Mouse (Mus musculus) small intestine, adult 2 months (tissue): ENCODE results near the gene Pard3. TPM values are rescaled to one million over a fixed set of nuclear protein-coding genes. Genes with fewer than 3 reads are reported as not detected.

Experiments used
- H3K27ac ChIP-seq: fragments of 200-500 bp; 2 replicates; pipeline ENCODE4 v1.5.1; 2012; ENCODE audit warnings: low read depth, low read length, control low read depth, inconsistent platforms; ENCODE audit not compliant: insufficient read depth
- H3K27me3 ChIP-seq: fragments of 200-500 bp; 2 replicates; pipeline ENCODE4 v1.6.1; 2012; ENCODE audit warnings: mild to moderate bottlenecking, moderate library complexity, low read length, inconsistent platforms; ENCODE audit not compliant: control insufficient read depth, insufficient read depth
- H3K36me3 ChIP-seq: fragments of 200-500 bp; 2 replicates; pipeline ENCODE4 v1.6.1; 2012; ENCODE audit warnings: mild to moderate bottlenecking, low read length, control low read depth, inconsistent platforms; ENCODE audit not compliant: control insufficient read depth, insufficient read depth
- H3K4me1 ChIP-seq: fragments of 200-500 bp; 2 replicates; pipeline ENCODE4 v1.6.1; 2012; ENCODE audit warnings: low read length, inconsistent platforms, mixed read lengths; ENCODE audit not compliant: control insufficient read depth, insufficient read depth, insufficient read length
- H3K4me3 ChIP-seq: fragments of 200-500 bp; 2 replicates; pipeline ENCODE4 v1.5.1; 2012; ENCODE audit warnings: low read depth, mild to moderate bottlenecking, control low read depth, inconsistent platforms, low read length, moderate library complexity
- CTCF ChIP-seq: fragments of 200-500 bp; IDR thresholded peaks from 2 replicates; pipeline ENCODE4 v1.5.1; 2012; ENCODE audit warnings: low read depth, mild to moderate bottlenecking, control low read depth, inconsistent platforms, low read length, moderate library complexity, mixed read lengths; ENCODE audit not compliant: insufficient replicate concordance, insufficient read length; ENCODE audit errors: extremely low read depth
- POLR2A ChIP-seq: fragments of 200-500 bp; IDR thresholded peaks from 2 replicates; pipeline ENCODE4 v1.6.1; 2012; ENCODE audit warnings: low read depth, mild to moderate bottlenecking, control low read depth, inconsistent platforms, low read length, moderate library complexity
- whole genome bisulfite sequencing: fragments of 180-500 bp; shearing (Covaris S2); methylation state at CpG from one replicate; pipeline ENCODE4 v1.1.7; 2018; 5-methylcytosine and 5-hydroxymethylcytosine counted together
- polyA plus RNA-seq: library from polyadenylated mRNA; depleted of rRNA; stranded (reverse); fragments of >200 nt; gene quantifications from 2 replicates; pipeline ENCODE4 v1.2.3, GENCODE M21; 2012

Gene Pard3
- polyA plus RNA-seq, 1 experiment: 52.9 TPM

GRCm38 (mm10) chr8:127148821-127149220 lies 85.1 kb downstream of the Pard3 start:
- 65% methylated on average over 7 of the region's 7 CpGs for whole genome bisulfite sequencing
- no peaks in the 10 kb centered on the region for H3K27me3 ChIP-seq
- TF ChIP-seq POLR2A (no peak), CTCF (no peak)
- no peak overlapping the region for H3K27ac ChIP-seq
- H3K4me3 ChIP-seq: no peak overlapping the region
- H3K36me3 ChIP-seq: no peaks in the 10 kb centered on the region
- H3K4me1 ChIP-seq: peaks cover 13% of the 10 kb centered on the region

- 65% methylated on average over 4 of the region's 4 CpGs for WGBS
- Histone ChIP-seq H3K4me3 (no peak overlapping the region), H3K27ac (no peak overlapping the region), H3K36me3 (no peaks in the 10 kb centered on the region), H3K4me1 (peaks cover 6% of the 10 kb centered on the region), H3K27me3 (no peaks in the 10 kb centered on the region)
- TF ChIP-seq POLR2A (no peak), CTCF (no peak)
These were observed 87.0 kb downstream of the Pard3 start for GRCm38 (mm10) chr8:127150645-127151044.

- H3K4me1 ChIP-seq: peaks cover 5% of the 10 kb centered on the region
- no peak overlapping the region for H3K27ac ChIP-seq
- TF ChIP-seq POLR2A (no peak), CTCF (no peak)
- WGBS: 32% methylated on average over 3 of the region's 3 CpGs
- no peak overlapping the region for H3K4me3 ChIP-seq
- no peaks in the 10 kb centered on the region for H3K27me3 ChIP-seq
- H3K36me3 ChIP-seq: no peaks in the 10 kb centered on the region
These were observed 88.0 kb downstream of the Pard3 start for GRCm38 (mm10) chr8:127151706-127152105.

- Histone ChIP-seq H3K36me3 (no peaks in the 10 kb centered on the region), H3K4me3 (no peak overlapping the region), H3K4me1 (no peaks in the 10 kb centered on the region), H3K27ac (no peak overlapping the region), H3K27me3 (no peaks in the 10 kb centered on the region)
- no peak for TF ChIP-seq POLR2A
- WGBS: 32% methylated on average over 8 of the region's 8 CpGs
These were observed 93.4 kb downstream of the Pard3 start for GRCm38 (mm10) chr8:127157087-127157486.

- H3K4me3 ChIP-seq: no peak overlapping the region
- no peak overlapping the region for H3K27ac ChIP-seq
- TF ChIP-seq CTCF: no peak
- no peak for TF ChIP-seq POLR2A
- no peaks in the 10 kb centered on the region for H3K36me3 ChIP-seq
- H3K27me3 ChIP-seq: no peaks in the 10 kb centered on the region
- H3K4me1 ChIP-seq: no peaks in the 10 kb centered on the region
- 56% methylated on average over 3 of the region's 3 CpGs for WGBS
These were observed 95.8 kb downstream of the Pard3 start for GRCm38 (mm10) chr8:127159421-127159966.

GRCm38 (mm10) chr8:127161854-127162253 lies 98.2 kb downstream of the Pard3 start:
- Histone ChIP-seq H3K27ac (no peak overlapping the region), H3K4me1 (no peaks in the 10 kb centered on the region), H3K27me3 (no peaks in the 10 kb centered on the region), H3K4me3 (no peak overlapping the region), H3K36me3 (no peaks in the 10 kb centered on the region)
- WGBS: 79% methylated on average over 7 of the region's 7 CpGs
- TF ChIP-seq POLR2A (no peak), CTCF (no peak)

GRCm38 (mm10) chr8:127162821-127163220 lies 99.1 kb downstream of the Pard3 start:
- Histone ChIP-seq H3K27ac (no peak overlapping the region), H3K4me3 (no peak overlapping the region), H3K4me1 (no peaks in the 10 kb centered on the region), H3K27me3 (no peaks in the 10 kb centered on the region), H3K36me3 (no peaks in the 10 kb centered on the region)
- TF ChIP-seq CTCF: no peak
- TF ChIP-seq POLR2A: no peak
- 73% methylated on average over 1 of the region's 1 CpGs for WGBS
